Mouse (Mus musculus): ENCODE data around the gene Cisd1.

- TF ChIP-seq POLR2A (IDR thresholded peaks at IDR 0.05; ENCODE audit: borderline replicate concordance, low read depth, low read length): no peak
- no peak for TF ChIP-seq CTCF (IDR thresholded peaks at IDR 0.05; ENCODE audit: low read depth, low read length)
Measured at GRCm38 (mm10) chr10:71327386-71327785, 17.4 kb downstream of the Cisd1 start.

Measured in bone marrow macrophage, adult 2 months (primary cell).